Mouse (Mus musculus) v-Abl transformed pro-B cells (cell line): Measurements from ENCODE around the gene Clec4f.
"Not testable (repeated sequence)": the region's sequence is repeated elsewhere in the genome, so short reads cannot be mapped to it uniquely, and the experiment has no call there.

Source experiments
- in situ Hi-C, 2 experiments: fragments of 400-800 bp; cut with MboI; formaldehyde crosslinking; loops; one replicate each; pipeline ENCODE4 v1.15.1; 2025; ENCODE audit not compliant: unreplicated experiment in 2 of 2

Clec4f gene

GRCm38 (mm10) chr6:83635329-83635728 lies 20.7 kb downstream of the Clec4f start:
- in situ Hi-C loops: no loop called here

- in situ Hi-C loops: not testable (repeated sequence)
Observed at GRCm38 (mm10) chr6:83634631-83635030, 21.4 kb downstream of the Clec4f start.

DNA sequence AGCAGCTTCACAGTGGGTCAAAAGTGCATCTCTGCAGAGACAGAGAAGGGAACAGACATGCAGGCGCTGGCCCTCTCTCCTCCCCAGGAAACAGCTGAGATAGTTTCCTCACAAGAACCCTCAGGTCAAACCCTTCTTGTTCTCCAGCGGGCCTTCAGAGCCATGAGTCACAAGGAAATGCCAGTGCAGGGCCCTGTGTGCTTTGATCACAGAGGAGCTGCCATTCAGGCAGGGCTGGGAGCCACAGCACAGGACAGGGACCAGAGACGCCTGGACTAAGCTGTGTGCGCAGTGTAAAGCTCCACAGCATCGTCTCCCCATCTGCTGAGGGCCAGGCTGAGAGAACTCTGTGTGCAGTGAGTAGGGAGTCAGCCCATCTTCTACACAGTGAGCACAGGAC lies 21.9 kb downstream of the Clec4f start:
- in situ Hi-C loops: not testable (repeated sequence)

GRCm38 (mm10) chr6:83631815-83632214 lies 24.2 kb downstream of the Clec4f start:
- in situ Hi-C loops: no loop called here

DNA sequence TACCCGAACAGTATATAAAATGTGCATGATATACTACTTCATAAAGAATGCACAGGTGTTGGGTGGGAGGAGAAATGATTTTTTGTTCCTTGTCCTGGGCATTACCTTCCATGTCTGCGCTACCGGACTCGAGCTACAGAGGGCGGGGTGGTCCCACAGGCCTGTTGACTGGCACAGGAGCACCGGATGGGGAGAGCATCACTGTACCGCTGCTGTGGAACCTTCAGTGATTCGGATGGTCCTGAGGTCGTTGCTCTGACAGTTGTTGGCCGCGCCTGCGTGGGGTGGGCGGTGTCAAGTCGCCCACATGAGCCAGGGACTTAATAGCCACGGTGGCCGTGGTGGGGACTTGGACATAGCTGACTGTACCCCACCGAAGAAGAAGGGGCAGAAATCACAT lies 29.2 kb downstream of the Clec4f start:
- in situ Hi-C loops: no loop called here

GRCm38 (mm10) chr6:83619955-83620354 lies 36.0 kb downstream of the Clec4f start:
- in situ Hi-C loops: loop anchor here in 1 of 2 experiments (5.0 kb wide), 1 partner anchor 38 kb away; no protein-coding TSS in a partner anchor

- in situ Hi-C loops: loop anchor here in 1 of 2 experiments (5.0 kb wide), 1 partner anchor 35 kb away; no protein-coding TSS in a partner anchor
Observed at GRCm38 (mm10) chr6:83617581-83618335, 38.2 kb downstream of the Clec4f start.

- in situ Hi-C loops: loop anchor here in 1 of 2 experiments (5.0 kb wide), 1 partner anchor 34 kb away; no protein-coding TSS in a partner anchor
Observed at GRCm38 (mm10) chr6:83616512-83616911, 39.5 kb downstream of the Clec4f start.

GRCm38 (mm10) chr6:83614469-83614868 lies 41.5 kb downstream of the Clec4f start:
- in situ Hi-C loops: no loop called here

- in situ Hi-C loops: no loop called here
Observed at GRCm38 (mm10) chr6:83612976-83613375, 43.0 kb downstream of the Clec4f start.

DNA sequence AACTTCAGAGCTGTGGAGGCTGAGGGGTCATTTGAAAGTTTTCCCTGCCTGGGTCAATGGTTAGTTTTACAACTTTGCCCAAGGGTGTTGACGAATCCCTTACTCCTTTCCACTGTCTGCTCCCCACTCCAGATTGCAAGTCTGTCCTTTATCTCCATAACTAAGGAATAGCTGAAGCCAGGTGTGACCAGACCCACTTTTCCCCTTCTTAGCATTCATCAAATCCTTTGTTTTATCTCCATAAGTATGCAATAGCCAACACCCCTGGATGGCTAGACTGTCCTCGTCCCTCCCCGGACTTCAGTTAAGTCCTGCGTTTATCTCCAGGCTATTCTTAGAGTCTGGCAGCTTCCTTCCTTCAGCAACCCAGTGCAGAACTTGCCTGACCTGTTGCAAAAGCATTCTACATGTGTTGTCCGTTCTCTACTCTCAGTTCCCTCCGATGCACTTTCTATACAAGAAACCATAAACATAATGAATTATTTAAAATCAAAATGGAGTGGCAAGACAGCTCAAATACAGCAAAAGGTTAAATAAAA lies 56.3 kb downstream of the Clec4f start:
- in situ Hi-C loops: no loop called here

DNA sequence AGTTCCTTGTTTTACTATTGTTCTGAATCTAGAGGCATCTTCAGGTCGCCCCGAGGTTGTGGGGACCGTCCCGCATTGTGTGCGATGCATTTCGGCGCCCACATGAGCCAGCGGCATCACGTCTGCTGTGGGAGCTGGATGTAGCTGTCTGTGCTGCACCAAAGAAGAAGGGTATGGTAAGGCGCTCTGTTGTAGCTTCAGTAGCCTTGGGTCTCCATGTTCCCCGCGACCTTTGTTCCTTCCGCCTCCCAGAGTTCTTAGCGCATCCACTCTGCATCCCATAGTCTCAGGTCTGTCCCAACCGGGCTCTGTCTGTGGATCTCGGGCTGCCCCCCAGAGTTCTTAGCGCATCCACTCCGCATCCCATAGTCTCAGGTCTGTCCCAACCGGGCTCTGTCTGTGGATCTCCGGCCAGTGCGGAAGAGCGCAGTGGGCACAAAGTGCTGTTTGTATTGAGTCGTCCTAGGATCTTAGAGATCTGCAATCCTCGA lies 56.9 kb downstream of the Clec4f start:
- in situ Hi-C loops: no loop called here

DNA sequence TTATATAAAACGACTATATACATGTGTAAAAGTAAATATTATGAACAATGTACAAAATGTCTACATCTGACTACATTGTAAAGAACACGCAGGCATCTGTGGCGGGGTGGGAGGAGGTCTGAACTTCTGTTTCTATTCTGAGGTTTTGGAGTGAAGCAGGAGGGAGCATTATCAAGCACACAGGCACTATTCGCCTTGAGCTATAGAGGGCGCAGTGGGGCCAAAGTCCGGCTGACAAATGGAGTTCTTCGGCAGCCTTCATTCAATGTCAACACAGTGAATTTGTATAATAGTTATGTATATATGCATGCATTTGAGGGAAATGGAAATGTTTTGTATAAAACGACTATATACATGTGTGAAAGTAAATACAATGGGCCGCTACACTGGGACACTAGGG lies 57.3 kb downstream of the Clec4f start:
- in situ Hi-C loops: no loop called here

- in situ Hi-C loops: no loop called here
Observed at GRCm38 (mm10) chr6:83597988-83598387, 58.0 kb downstream of the Clec4f start.

DNA sequence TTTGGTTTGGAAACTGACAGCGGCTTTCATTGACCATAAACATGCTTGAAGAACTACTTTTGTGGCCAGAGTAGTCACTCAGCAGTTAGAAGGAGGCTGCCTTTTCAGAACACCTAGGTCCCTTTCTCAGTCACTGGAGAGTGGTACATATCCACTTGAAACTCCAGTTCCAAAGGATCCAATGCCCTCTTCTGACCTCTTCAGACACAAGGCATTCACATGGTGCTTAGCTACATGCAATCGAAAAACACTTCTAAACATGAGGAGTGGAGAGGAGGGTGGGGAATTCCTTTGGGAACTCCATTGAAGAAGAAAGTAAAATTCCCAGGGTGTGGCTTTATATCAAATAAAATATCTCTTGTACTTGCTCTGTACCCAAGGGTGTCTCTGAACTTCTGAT lies 61.0 kb downstream of the Clec4f start:
- in situ Hi-C loops: no loop called here
